1 mouse cellular context compared by ENCODE assay signal in the genomic region with DNA sequence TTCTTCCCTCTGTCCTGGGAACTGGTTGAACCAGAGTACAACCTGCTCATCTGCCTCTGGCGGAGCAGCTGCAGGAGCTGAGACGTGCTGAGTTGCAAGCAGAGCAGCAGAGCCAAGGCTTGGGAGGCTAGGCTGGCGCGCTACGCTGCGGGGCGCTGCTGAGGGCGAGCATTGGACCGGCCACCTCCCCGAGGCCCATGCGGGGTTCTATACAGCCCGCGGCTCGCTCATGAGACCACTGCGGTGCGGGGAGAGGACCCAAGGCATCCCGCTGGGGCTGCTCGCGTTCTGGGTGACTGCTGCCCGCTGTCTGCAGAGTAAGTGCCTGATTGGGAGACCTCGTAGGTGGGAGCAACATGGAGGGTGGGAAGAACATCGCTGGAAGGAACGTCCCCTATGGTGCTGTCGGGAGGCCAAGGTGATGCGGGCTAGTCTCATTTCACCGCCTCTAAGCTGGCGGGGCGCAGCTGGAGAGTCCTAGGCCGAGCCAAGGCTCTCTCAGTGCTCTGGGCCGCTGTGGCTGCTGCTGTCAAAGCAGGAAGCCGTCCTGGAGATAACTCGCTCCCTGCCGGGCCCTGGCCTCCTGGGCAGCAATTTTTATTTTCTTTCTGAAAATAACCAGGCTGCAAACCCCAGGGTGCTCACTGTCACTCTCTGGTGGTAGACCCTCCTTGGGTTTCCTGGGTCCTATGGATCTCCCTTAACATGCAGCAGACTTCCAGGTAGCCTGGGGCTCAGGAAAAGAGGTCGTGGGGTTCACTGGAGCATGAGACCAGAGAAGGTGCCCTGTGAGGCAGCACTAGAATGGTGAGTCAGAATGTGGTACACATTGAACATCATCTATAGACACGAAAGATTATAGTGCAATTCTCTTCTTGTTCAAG.
TF ChIP-seq lines count a peak whose summit lies in the region.

A gene (plus strand): TSS at position 4 of the 884 bp plus-strand sequence.

TF ChIP-seq in MEL, 35 proteins besides CTCF, POLR2A, EP300 and RAD21 (continued from another document):
- TF ChIP-seq KAT2A (conservative IDR thresholded peaks at IDR 0.05; ENCODE audit: low read depth, low read length) (no peak), CHD2 (IDR thresholded peaks at IDR 0.05; ENCODE audit: low read length) (no peak), USF1 (IDR thresholded peaks at IDR 0.05; ENCODE audit: low read depth, low read length) (no peak; the same call in 1 of the 2 replicates), NELFE (IDR thresholded peaks at IDR 0.05; ENCODE audit: low read depth, low read length) (peak; percentile 53), GABPA (IDR thresholded peaks at IDR 0.05; ENCODE audit: low read depth, low read length) (no peak), HCFC1 (IDR thresholded peaks at IDR 0.05; ENCODE audit: low read depth, low read length) (peak; percentile 68; the same call in 1 of the 2 replicates), ELF1 (IDR thresholded peaks at IDR 0.05; ENCODE audit: low read depth, low read length) (peak; percentile 43; the same call in 1 of the 2 replicates), RCOR1 (IDR thresholded peaks at IDR 0.05; ENCODE audit: low read depth, low read length) (peak; percentile 59), TBP (IDR thresholded peaks at IDR 0.05; ENCODE audit: low read depth, low read length) (peak; percentile 71), GATA1 (IDR thresholded peaks at IDR 0.05; ENCODE audit: low read depth, low read length) (peak; percentile 35), POLR2AphosphoS2 (IDR thresholded peaks at IDR 0.05; ENCODE audit: low read length) (peak; percentile 28; the same call in 1 of the 2 replicates), TCF12 (IDR thresholded peaks at IDR 0.05; ENCODE audit: low read depth, low read length) (peak; percentile 53), CHD1 (IDR thresholded peaks at IDR 0.05; ENCODE audit: low read depth, low read length) (peak; percentile 72; the same call in 1 of the 2 replicates), USF2 (IDR thresholded peaks at IDR 0.05; ENCODE audit: borderline replicate concordance in 1 of 2, insufficient read depth in 1 of 2, low read depth in 1 of 2, low read length in 2 of 2) (no peak), E2F4 (IDR thresholded peaks at IDR 0.05; ENCODE audit: borderline replicate concordance, low read depth, low read length) (no peak), MAFK (IDR thresholded peaks at IDR 0.05; ENCODE audit: borderline replicate concordance, low read depth, low read length) (no peak), SIN3A (IDR thresholded peaks at IDR 0.05; ENCODE audit: low read length) (peak; percentile 68), JUND (IDR thresholded peaks at IDR 0.05; ENCODE audit: low read depth, low read length) (no peak), MYB (IDR thresholded peaks at IDR 0.05; ENCODE audit: low read depth, low read length) (no peak), SMC3 (IDR thresholded peaks at IDR 0.05; ENCODE audit: low read depth, low read length) (peak; percentile 41), MYC (IDR thresholded peaks at IDR 0.05; ENCODE audit: low read depth, low read length) (no peak; the same call in 1 of the 2 replicates), MAX (IDR thresholded peaks at IDR 0.05; ENCODE audit: low read length) (peak; percentile 60), MAZ (IDR thresholded peaks at IDR 0.05; ENCODE audit: low read depth, low read length) (peak; percentile 63; the same call in 1 of the 2 replicates), ZC3H11A (IDR thresholded peaks at IDR 0.05; ENCODE audit: low read depth, low read length) (0 out of 2 replicates have a peak, but pooled peaks have one; percentile 5), ETS1 (IDR thresholded peaks at IDR 0.05; ENCODE audit: low read depth, low read length) (0 out of 2 replicates have a peak, but pooled peaks have one; percentile 32), BHLHE40 (IDR thresholded peaks at IDR 0.05; ENCODE audit: borderline replicate concordance, low read depth, low read length) (no peak), NRF1 (IDR thresholded peaks at IDR 0.05; ENCODE audit: insufficient read depth, low read depth, low read length, poor library complexity, severe bottlenecking) (peak; percentile 17; the same call in 1 of the 2 replicates), TAL1 (IDR thresholded peaks at IDR 0.05; ENCODE audit: low read length) (no peak), MEF2A (IDR thresholded peaks at IDR 0.05; ENCODE audit: extremely low read depth, insufficient replicate concordance, low read depth, low read length, poor library complexity, severe bottlenecking) (no peak; the same call in 1 of the 2 replicates), ZKSCAN1 (IDR thresholded peaks at IDR 0.05; ENCODE audit: low read depth, low read length) (no peak; the same call in 1 of the 2 replicates), MXI1 (IDR thresholded peaks at IDR 0.05; ENCODE audit: low read depth, low read length) (peak; percentile 85), ZNF384 (IDR thresholded peaks at IDR 0.05; ENCODE audit: low read depth, low read length) (peak; percentile 25; the same call in 1 of the 2 replicates), ZMIZ1 (IDR thresholded peaks at IDR 0.05; ENCODE audit: low read depth, low read length) (peak; percentile 65; the same call in 1 of the 2 replicates)
